Mouse (Mus musculus): Measurements from ENCODE around the gene Tchh. TPM values are rescaled to one million over a fixed set of nuclear protein-coding genes. Genes with fewer than 3 reads are reported as not detected.

The Tchh gene
- polyA plus RNA-seq, 1 experiment from 2014 or later, result 0.30 TPM

Small RNA genes lying within 50 kb of the gene (microRNA-seq; reads per million reads assigned to microRNA genes)
- not detected for gene Gm22752

Other genes starting within 250 kb of the Tchh start
- not detected in 2 replicates for gene Flg2, start 245.1 kb upstream of the Tchh start, polyA plus RNA-seq (2016; fragmentation: Nextera tagmentation; extraction: Ambion mirVana)
- not detected in 2 replicates for gene Flg, start 168.8 kb upstream of the Tchh start, polyA plus RNA-seq (2016; fragmentation: Nextera tagmentation; extraction: Ambion mirVana)
- not detected in 2 replicates for gene Hrnr, start 122.6 kb upstream of the Tchh start, polyA plus RNA-seq (2016; fragmentation: Nextera tagmentation; extraction: Ambion mirVana)
- gene Rptn, start 48.6 kb upstream of the Tchh start, polyA plus RNA-seq (2016; fragmentation: Nextera tagmentation; extraction: Ambion mirVana), result not detected in 2 replicates
- gene Tchhl1, start 26.4 kb downstream of the Tchh start, polyA plus RNA-seq (2016; fragmentation: Nextera tagmentation; extraction: Ambion mirVana), result not detected in 2 replicates
- 245 and 305 TPM in 2 replicates for gene S100a11, start 78.2 kb downstream of the Tchh start, polyA plus RNA-seq (2016; fragmentation: Nextera tagmentation; extraction: Ambion mirVana)
- 153 and 169 TPM in 2 replicates for gene S100a10, start 112.8 kb downstream of the Tchh start, polyA plus RNA-seq (2016; fragmentation: Nextera tagmentation; extraction: Ambion mirVana)
- not detected in 2 replicates for gene Tdpoz2, start 210.4 kb downstream of the Tchh start, polyA plus RNA-seq (2016; fragmentation: Nextera tagmentation; extraction: Ambion mirVana)
- not detected in 2 replicates for gene Tdpoz1, start 234.0 kb downstream of the Tchh start, polyA plus RNA-seq (2016; fragmentation: Nextera tagmentation; extraction: Ambion mirVana)